Mouse (Mus musculus) cortical plate, adult 2 months (tissue): ENCODE data around the gene Mrpl2. TPM values are rescaled to one million over a fixed set of nuclear protein-coding genes. Genes with fewer than 3 reads are reported as not detected.
A peak's percentile ranks its signal among the peaks of the same experiment; 100 is the strongest.

Experiments used
- H3K27ac ChIP-seq: fragments of 200-500 bp; 2 replicates; pipeline ENCODE4 v1.5.1; 2012; ENCODE audit warnings: low read length, control low read depth, inconsistent platforms; ENCODE audit not compliant: insufficient read depth
- H3K4me1 ChIP-seq: fragments of 200-500 bp; 2 replicates; pipeline ENCODE4 v1.6.1; 2011; ENCODE audit warnings: low read length; ENCODE audit not compliant: control insufficient read depth, insufficient read depth
- H3K4me3 ChIP-seq: fragments of 200-500 bp; 2 replicates; pipeline ENCODE4 v1.5.1; 2011; ENCODE audit warnings: mild to moderate bottlenecking, low read length, control low read depth; ENCODE audit not compliant: insufficient read depth
- CTCF ChIP-seq: fragments of 200-500 bp; IDR thresholded peaks from 2 replicates; pipeline ENCODE4 v1.5.1; 2011; ENCODE audit warnings: mild to moderate bottlenecking, control low read depth, low read length; ENCODE audit not compliant: insufficient read depth; ENCODE audit errors: extremely low read depth
- POLR2A ChIP-seq: fragments of 200-500 bp; IDR thresholded peaks from 2 replicates; pipeline ENCODE4 v1.6.1; 2011; ENCODE audit warnings: mild to moderate bottlenecking, low read length, control low read depth; ENCODE audit not compliant: insufficient read depth; ENCODE audit errors: extremely low read depth
- polyA plus RNA-seq: library from polyadenylated mRNA; depleted of rRNA; stranded (reverse); fragments of >200 nt; gene quantifications from 2 replicates; pipeline ENCODE4 v1.2.3, GENCODE M21; 2012; rRNA removed

The Mrpl2 gene
- 46.2 and 52.6 TPM in 2 replicates for polyA plus RNA-seq

GRCm38 (mm10) chr17:46645561-46646321 lies at the start of gene Mrpl2, which contains the start of gene Klc4:
Gene Mrpl2 (plus strand): TSS chr17:46646229.
Gene Klc4 (minus strand): TSS chr17:46646022.
- H3K4me1 ChIP-seq = no peaks in the 10 kb centered on the region; the same call in 1 of the 2 replicates
- TF ChIP-seq CTCF (no peak), POLR2A (peak; percentile 91)
- H3K4me3 ChIP-seq = peak within 1 kb of the TSS; percentile 60

GRCm38 (mm10) chr17:46597956-46598355 lies 48.1 kb upstream of the Mrpl2 start:
- no peak overlapping the region for H3K4me3 ChIP-seq
- TF ChIP-seq POLR2A = no peak
- TF ChIP-seq CTCF = no peak
- peaks cover 1% of the 10 kb centered on the region; the same call in 1 of the 2 replicates for H3K4me1 ChIP-seq
- H3K27ac ChIP-seq = no peak overlapping the region

More at GRCm38 (mm10) chr17:46645561-46646321, at the start of gene Mrpl2, which contains the start of gene Klc4:
- H3K27ac ChIP-seq = peak within 1 kb of the TSS; percentile 55; the same call in 1 of the 2 replicates

- Histone ChIP-seq H3K27ac (no peak overlapping the region), H3K4me1 (peaks cover 1% of the 10 kb centered on the region; the same call in 1 of the 2 replicates)
- no peak for TF ChIP-seq CTCF
- no peak for TF ChIP-seq POLR2A
Measured at GRCm38 (mm10) chr17:46598963-46599362, 47.1 kb upstream of the Mrpl2 start.

GRCm38 (mm10) chr17:46600569-46600968 lies 45.5 kb upstream of the Mrpl2 start:
- H3K4me1 ChIP-seq = peaks cover 5% of the 10 kb centered on the region; the same call in 1 of the 2 replicates
- TF ChIP-seq POLR2A = no peak
- peak; percentile 14; the same call in 1 of the 2 replicates for TF ChIP-seq CTCF
- H3K4me3 ChIP-seq = no peak overlapping the region
- H3K27ac ChIP-seq = no peak overlapping the region

More at GRCm38 (mm10) chr17:46598963-46599362, 47.1 kb upstream of the Mrpl2 start:
- H3K4me3 ChIP-seq = no peak overlapping the region

- peaks cover 5% of the 10 kb centered on the region; the same call in 1 of the 2 replicates for H3K4me1 ChIP-seq
- H3K27ac ChIP-seq = no peak overlapping the region
- no peak overlapping the region for H3K4me3 ChIP-seq
- TF ChIP-seq CTCF (no peak), POLR2A (no peak)
Measured at GRCm38 (mm10) chr17:46602212-46602611, 43.8 kb upstream of the Mrpl2 start.

- Histone ChIP-seq H3K4me3 (no peak overlapping the region), H3K4me1 (peaks cover 5% of the 10 kb centered on the region; the same call in 1 of the 2 replicates), H3K27ac (no peak overlapping the region)
- TF ChIP-seq CTCF (no peak), POLR2A (no peak)
Measured at GRCm38 (mm10) chr17:46603229-46603628, 42.8 kb upstream of the Mrpl2 start.

GRCm38 (mm10) chr17:46605126-46605525 lies 40.9 kb upstream of the Mrpl2 start:
- no peak overlapping the region for H3K4me3 ChIP-seq
- H3K4me1 ChIP-seq = peaks cover 3% of the 10 kb centered on the region; the same call in 1 of the 2 replicates
- no peak overlapping the region for H3K27ac ChIP-seq
- TF ChIP-seq POLR2A = no peak
- TF ChIP-seq CTCF = no peak

DNA sequence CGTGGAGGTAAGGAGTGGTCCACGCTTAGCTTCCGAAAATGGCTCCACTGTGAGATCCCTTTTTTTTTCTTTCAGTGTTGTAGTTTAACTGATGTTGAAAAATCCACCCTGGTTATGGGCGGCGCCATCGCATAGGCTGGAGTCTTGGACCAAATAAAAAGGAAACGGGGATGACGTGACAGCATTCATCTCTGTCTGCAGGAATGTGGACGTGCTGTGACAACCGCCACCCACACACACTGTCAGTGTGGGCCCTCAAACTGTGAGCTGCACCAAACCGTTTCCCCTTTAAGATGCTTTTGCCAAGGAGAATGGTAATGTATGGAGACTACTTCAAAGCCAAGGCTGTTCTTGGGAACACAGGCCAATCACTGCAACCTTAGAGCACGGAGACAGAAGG lies 40.0 kb upstream of the Mrpl2 start:
- TF ChIP-seq POLR2A (no peak), CTCF (no peak)
- Histone ChIP-seq H3K27ac (no peak overlapping the region), H3K4me1 (peaks cover 3% of the 10 kb centered on the region; the same call in 1 of the 2 replicates), H3K4me3 (no peak overlapping the region)

DNA sequence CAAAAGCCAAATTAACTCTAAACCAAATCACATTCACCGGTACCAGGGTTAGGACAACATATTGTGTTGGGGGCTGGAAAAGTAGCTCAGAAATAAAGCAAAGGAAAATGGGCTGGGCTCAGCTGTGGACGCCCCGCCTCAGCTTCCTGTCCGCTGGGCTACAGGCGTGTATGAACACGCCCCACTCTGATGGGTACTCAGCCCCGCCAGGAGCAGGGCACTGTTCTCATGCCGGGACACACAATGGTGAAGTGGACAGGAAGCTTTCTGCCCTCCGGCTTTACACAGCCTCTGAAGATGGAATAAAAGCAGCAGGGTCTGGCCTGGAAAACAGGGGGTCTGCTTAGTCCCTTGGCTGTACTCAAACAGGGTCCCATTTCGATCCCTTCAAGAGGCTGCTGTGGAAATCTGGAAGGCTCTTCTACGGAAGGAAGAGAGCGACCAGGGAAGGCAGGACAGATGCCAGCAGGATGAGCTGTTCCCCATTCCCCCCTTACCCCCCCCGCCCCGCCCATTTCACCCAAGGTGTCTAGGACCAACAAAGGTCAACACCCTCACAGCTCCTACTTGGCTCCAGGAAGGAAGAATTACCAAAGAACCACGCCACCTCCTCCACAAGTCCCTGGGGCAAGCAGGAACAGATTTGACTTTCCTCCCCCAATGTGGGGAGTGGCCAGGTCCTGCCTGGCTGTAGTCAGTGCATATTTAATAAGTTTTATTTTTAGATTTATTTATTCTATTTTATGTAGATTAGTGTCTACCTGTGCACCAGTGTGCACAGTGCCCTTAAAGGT lies 36.1 kb upstream of the Mrpl2 start:
- Histone ChIP-seq H3K4me1 (0 out of 2 replicates have a peak, but pooled peaks cover 2% of the 10 kb centered on the region), H3K27ac (no peak overlapping the region), H3K4me3 (no peak overlapping the region)
- TF ChIP-seq CTCF (no peak), POLR2A (no peak)
